Mouse (Mus musculus): Measurements from ENCODE around the gene Phox2a. TPM values are rescaled to one million over a fixed set of nuclear protein-coding genes. Genes with fewer than 3 reads are reported as not detected.

Phox2a gene
- total and polyA plus RNA-seq, 3 experiments: not detected

GRCm38 (mm10) chr7:101847934-101848333, 29.8 kb downstream of the Phox2a start:
- Histone ChIP-seq H3K4me1 (ENCODE audit: control insufficient read depth in 1 of 2, insufficient read depth in 2 of 2, low read length in 2 of 2) (no peaks in the 10 kb centered on the region), H3K79me2 (ENCODE audit: control insufficient read depth, insufficient read depth, low read length, poor library complexity) (no peaks in the 10 kb centered on the region), H3K9ac (ENCODE audit: control insufficient read depth, low read depth, low read length, poor library complexity, severe bottlenecking) (no peak overlapping the region), H3K27ac (ENCODE audit: control insufficient read depth, low read depth, low read length) (no peak overlapping the region), H3K36me3 (ENCODE audit: control insufficient read depth in 1 of 2, insufficient read depth in 2 of 2, low read length in 2 of 2) (no peaks in the 10 kb centered on the region), H3K9me3 (replicated peaks; ENCODE audit: insufficient read depth, low read length) (no peaks in the 10 kb centered on the region), H3K4me3 (ENCODE audit: control insufficient read depth in 1 of 2, insufficient read depth in 1 of 2, low read depth in 2 of 2, low read length in 2 of 2) (no peak overlapping the region), H3K27me3 (ENCODE audit: control insufficient read depth in 1 of 2, insufficient read depth in 2 of 2, low read length in 2 of 2) (no peaks in the 10 kb centered on the region)
- TF ChIP-seq ZMIZ1 (IDR thresholded peaks at IDR 0.05; ENCODE audit: low read depth, low read length) (no peak), MAZ (IDR thresholded peaks at IDR 0.05; ENCODE audit: low read depth, low read length) (no peak), TBP (IDR thresholded peaks at IDR 0.05; ENCODE audit: low read depth, low read length) (no peak), NELFE (IDR thresholded peaks at IDR 0.05; ENCODE audit: low read depth, low read length) (no peak), MEF2A (IDR thresholded peaks at IDR 0.05; ENCODE audit: extremely low read depth, insufficient replicate concordance, low read depth, low read length, poor library complexity, severe bottlenecking) (no peak), BHLHE40 (IDR thresholded peaks at IDR 0.05; ENCODE audit: borderline replicate concordance, low read depth, low read length) (no peak), GABPA (IDR thresholded peaks at IDR 0.05; ENCODE audit: low read depth, low read length) (no peak), MYB (IDR thresholded peaks at IDR 0.05; ENCODE audit: low read depth, low read length) (no peak), HCFC1 (IDR thresholded peaks at IDR 0.05; ENCODE audit: low read depth, low read length) (no peak), SIN3A (IDR thresholded peaks at IDR 0.05; ENCODE audit: low read length) (no peak), CHD2 (IDR thresholded peaks at IDR 0.05; ENCODE audit: low read length) (no peak)
- no peak for DNase-seq (ENCODE audit: low read depth, low spot score)

- TF ChIP-seq MAFK (IDR thresholded peaks at IDR 0.05; ENCODE audit: borderline replicate concordance, low read depth, low read length) (no peak), BHLHE40 (IDR thresholded peaks at IDR 0.05; ENCODE audit: borderline replicate concordance, low read depth, low read length) (no peak), ELF1 (IDR thresholded peaks at IDR 0.05; ENCODE audit: low read depth, low read length) (no peak), CHD2 (IDR thresholded peaks at IDR 0.05; ENCODE audit: low read length) (no peak), MYC (IDR thresholded peaks at IDR 0.05; ENCODE audit: low read depth, low read length) (no peak), EP300 (IDR thresholded peaks at IDR 0.05; ENCODE audit: low read depth in 1 of 2, low read length in 2 of 2) (no peak), CTCF (IDR thresholded peaks at IDR 0.05 in 2 of 3, conservative IDR thresholded peaks at IDR 0.05 in 1 of 3; ENCODE audit: control insufficient read depth in 1 of 3, insufficient read depth in 1 of 3, low read depth in 2 of 3, low read length in 3 of 3, poor library complexity in 1 of 3, severe bottlenecking in 1 of 3) (no peak), MYB (IDR thresholded peaks at IDR 0.05; ENCODE audit: low read depth, low read length) (no peak), TAL1 (IDR thresholded peaks at IDR 0.05; ENCODE audit: low read length) (no peak), POLR2AphosphoS5 (IDR thresholded peaks at IDR 0.05; ENCODE audit: borderline replicate concordance, low read depth, low read length) (no peak), CHD1 (IDR thresholded peaks at IDR 0.05; ENCODE audit: low read depth, low read length) (no peak), UBTF (IDR thresholded peaks at IDR 0.05; ENCODE audit: borderline replicate concordance, insufficient read depth, low read depth, low read length) (no peak), RAD21 (IDR thresholded peaks at IDR 0.05; ENCODE audit: low read depth, low read length) (no peak), POLR2A (IDR thresholded peaks at IDR 0.05; ENCODE audit: control insufficient read depth in 1 of 2, insufficient read depth in 1 of 2, low read depth in 1 of 2, low read length in 2 of 2, poor library complexity in 1 of 2) (no peak), ZNF384 (IDR thresholded peaks at IDR 0.05; ENCODE audit: low read depth, low read length) (no peak), USF1 (IDR thresholded peaks at IDR 0.05; ENCODE audit: low read depth, low read length) (no peak), SIN3A (IDR thresholded peaks at IDR 0.05; ENCODE audit: low read length) (no peak), HCFC1 (IDR thresholded peaks at IDR 0.05; ENCODE audit: low read depth, low read length) (no peak)
- H3K4me1 ChIP-seq (ENCODE audit: control insufficient read depth in 1 of 2, insufficient read depth in 2 of 2, low read length in 2 of 2): 0 out of 4 replicates have a peak, but pooled peaks cover 0 to 3% of the 10 kb centered on the region in 2 experiments
- H3K36me3 ChIP-seq (ENCODE audit: control insufficient read depth in 1 of 2, insufficient read depth in 2 of 2, low read length in 2 of 2): no peaks in the 10 kb centered on the region
- H3K27ac ChIP-seq (ENCODE audit: control insufficient read depth, low read depth, low read length): no peak overlapping the region
- DNase-seq (ENCODE audit: low read depth, low spot score): no peak
- no peaks in the 10 kb centered on the region for H3K9me3 ChIP-seq (replicated peaks; ENCODE audit: insufficient read depth, low read length)
- H3K9ac ChIP-seq (ENCODE audit: control insufficient read depth, low read depth, low read length, poor library complexity, severe bottlenecking): no peak overlapping the region
- no peak overlapping the region for H3K4me3 ChIP-seq (ENCODE audit: control insufficient read depth in 1 of 2, insufficient read depth in 1 of 2, low read depth in 2 of 2, low read length in 2 of 2)
- no peaks in the 10 kb centered on the region for H3K27me3 ChIP-seq (ENCODE audit: control insufficient read depth in 1 of 2, insufficient read depth in 2 of 2, low read length in 2 of 2)
- H3K79me2 ChIP-seq (ENCODE audit: control insufficient read depth, insufficient read depth, low read length, poor library complexity): no peaks in the 10 kb centered on the region
Observed at GRCm38 (mm10) chr7:101851689-101852088, 33.6 kb downstream of the Phox2a start.
